Mouse (Mus musculus): ENCODE results near the gene Ndufaf7. TPM values are rescaled to one million over a fixed set of nuclear protein-coding genes. Genes with fewer than 3 reads are reported as not detected.
A peak's percentile ranks its signal among the peaks of the same experiment; 100 is the strongest.

Ndufaf7 gene
- total RNA-seq (2021): 10 to 100 TPM; 51.6 to 53.1 TPM

GRCm38 (mm10) chr17:78936466-78937228, at the start of gene Ndufaf7, which contains the start of gene Cebpz:
TSS of gene Ndufaf7 (plus strand) at chr17:78937136.
TSS of gene Cebpz (minus strand) at chr17:78937066.
- intact Hi-C loops (cut with DNase I): no loop called here
- peak; percentile 97 to 99 for DNase-seq

GRCm38 (mm10) chr17:78888554-78888953, 48.4 kb upstream of the Ndufaf7 start:
- intact Hi-C loops (cut with DNase I): no loop called here
- DNase-seq: no peak

- no peak for DNase-seq
- intact Hi-C loops (cut with DNase I): no loop called here
These were observed 47.8 kb upstream of the Ndufaf7 start for GRCm38 (mm10) chr17:78889184-78889583.

GRCm38 (mm10) chr17:78891020-78891419, 45.9 kb upstream of the Ndufaf7 start:
- no peak for DNase-seq
- intact Hi-C loops (cut with DNase I): no loop called here

GRCm38 (mm10) chr17:78894991-78895390, 41.9 kb upstream of the Ndufaf7 start:
- no peak for DNase-seq
- intact Hi-C loops (cut with DNase I): no loop called here

GRCm38 (mm10) chr17:78895394-78895793, 41.5 kb upstream of the Ndufaf7 start:
- peak; percentile 58 to 74 for DNase-seq
- intact Hi-C loops (cut with DNase I): no loop called here

GRCm38 (mm10) chr17:78903158-78903557, 33.8 kb upstream of the Ndufaf7 start:
- DNase-seq: no peak
- intact Hi-C loops (cut with DNase I): no loop called here

GRCm38 (mm10) chr17:78906892-78907291, 30.0 kb upstream of the Ndufaf7 start, which contains the start of gene Sult6b1:
TSS of gene Sult6b1 (minus strand) at chr17:78906992.
- intact Hi-C loops (cut with DNase I): no loop called here

GRCm38 (mm10) chr17:78909374-78909773, 27.6 kb upstream of the Ndufaf7 start:
- intact Hi-C loops (cut with DNase I): no loop called here
- no peak for DNase-seq

More at GRCm38 (mm10) chr17:78906892-78907291, 30.0 kb upstream of the Ndufaf7 start, which contains the start of gene Sult6b1:
- no peak for DNase-seq

- peak; percentile 30 to 37 for DNase-seq
- intact Hi-C loops (cut with DNase I): no loop called here
These were observed 24.1 kb upstream of the Ndufaf7 start for GRCm38 (mm10) chr17:78912861-78913281.

GRCm38 (mm10) chr17:78913921-78914320, 23.0 kb upstream of the Ndufaf7 start:
- DNase-seq: no peak
- intact Hi-C loops (cut with DNase I): no loop called here

GRCm38 (mm10) chr17:78915772-78916171, 21.2 kb upstream of the Ndufaf7 start:
- no peak for DNase-seq
- intact Hi-C loops (cut with DNase I): loop anchor here (5.0 kb wide), 1 partner anchor 78 kb away; the partner anchor contains the start of genes Gpatch11 and Heatr5b

GRCm38 (mm10) chr17:78916369-78916813, 20.5 kb upstream of the Ndufaf7 start, which contains the start of gene Cebpzos:
TSS of gene Cebpzos (plus strand) at chr17:78916500.
- peak; percentile 87 to 89 for DNase-seq
- intact Hi-C loops (cut with DNase I): loop anchor here (5.0 kb wide), 1 partner anchor 79 kb away; the partner anchor contains the start of genes Gpatch11 and Heatr5b

- intact Hi-C loops (cut with DNase I): loop anchor here (5.0 kb wide), 1 partner anchor 80 kb away; the partner anchor contains the start of genes Gpatch11 and Heatr5b
These were observed 20.0 kb upstream of the Ndufaf7 start for GRCm38 (mm10) chr17:78916899-78917298.

GRCm38 (mm10) chr17:78917696-78918095, 19.2 kb upstream of the Ndufaf7 start:
- DNase-seq: no peak
- intact Hi-C loops (cut with DNase I): loop anchor here (5.0 kb wide), 1 partner anchor 80 kb away; the partner anchor contains the start of genes Gpatch11 and Heatr5b

More at GRCm38 (mm10) chr17:78916899-78917298, 20.0 kb upstream of the Ndufaf7 start:
- no peak for DNase-seq

- intact Hi-C loops (cut with DNase I): no loop called here
- DNase-seq: no peak
These were observed 1.1 kb upstream of the Ndufaf7 start for GRCm38 (mm10) chr17:78935857-78936256.

- intact Hi-C loops (cut with DNase I): no loop called here
- DNase-seq: no peak
These were observed 405 bp downstream of the Ndufaf7 start for GRCm38 (mm10) chr17:78937229-78937853.

- intact Hi-C loops (cut with DNase I): no loop called here
- DNase-seq: no peak
These were observed 2.0 kb downstream of the Ndufaf7 start for GRCm38 (mm10) chr17:78938927-78939326.

- DNase-seq: no peak
- intact Hi-C loops (cut with DNase I): no loop called here
These were observed 5.6 kb downstream of the Ndufaf7 start for GRCm38 (mm10) chr17:78942579-78942978.

GRCm38 (mm10) chr17:78951225-78951624, 14.3 kb downstream of the Ndufaf7 start:
- no peak for DNase-seq
- intact Hi-C loops (cut with DNase I): no loop called here

GRCm38 (mm10) chr17:78952070-78952469, 15.1 kb downstream of the Ndufaf7 start:
- DNase-seq: no peak
- intact Hi-C loops (cut with DNase I): no loop called here

Data from heart, postnatal 10 days (tissue).